Comparison of ENCODE assay signal across 1 mouse cellular context in the genomic region with DNA sequence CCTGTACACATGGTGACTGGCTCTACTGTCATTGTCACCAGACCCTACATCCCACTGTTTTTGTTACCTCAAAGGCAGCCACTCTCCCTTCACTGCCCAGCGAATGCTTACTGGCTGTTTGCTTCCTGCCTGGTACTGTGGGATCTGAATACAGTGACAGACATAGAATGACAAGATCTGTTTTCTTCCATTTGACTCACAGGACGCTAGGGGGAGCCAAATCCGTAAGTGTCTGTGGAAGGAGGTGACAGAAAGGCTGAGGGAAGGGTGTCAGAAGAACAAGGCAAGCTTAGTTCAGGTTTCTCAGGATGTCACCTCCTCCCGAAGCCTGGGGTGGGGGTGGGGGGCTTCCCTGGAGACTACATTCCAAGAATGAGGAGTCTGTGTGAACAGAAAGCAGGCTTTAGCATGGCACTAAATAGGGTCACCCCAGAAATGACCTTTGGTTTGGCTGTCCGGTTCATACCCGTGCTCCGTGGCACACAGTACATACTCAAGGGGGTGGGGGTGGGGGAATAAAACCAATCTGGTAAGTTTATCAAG.
TF ChIP-seq lines count a peak whose summit lies in the region.

No protein-coding gene starts in this region.

TF ChIP-seq in CH12.LX, 34 proteins besides CTCF, POLR2A, EP300 and RAD21:
- TF ChIP-seq POLR2AphosphoS2 (IDR thresholded peaks at IDR 0.05; ENCODE audit: low read depth, low read length) (no peak), NRF1 (IDR thresholded peaks at IDR 0.05; ENCODE audit: low read depth, low read length) (no peak), CHD1 (IDR thresholded peaks at IDR 0.05; ENCODE audit: low read depth, low read length) (no peak), NELFE (IDR thresholded peaks at IDR 0.05; ENCODE audit: low read depth, low read length) (no peak; the same call in 1 of the 2 replicates), CHD2 (IDR thresholded peaks at IDR 0.05; ENCODE audit: low read length) (no peak), SIN3A (IDR thresholded peaks at IDR 0.05; ENCODE audit: low read length) (0 out of 2 replicates have a peak, but pooled peaks have one; percentile 30), SMC3 (IDR thresholded peaks at IDR 0.05; ENCODE audit: low read depth, low read length) (peak; percentile 79), HCFC1 (IDR thresholded peaks at IDR 0.05; ENCODE audit: low read depth, low read length) (no peak), USF1 (IDR thresholded peaks at IDR 0.05; ENCODE audit: low read depth, low read length) (no peak), USF2 (conservative IDR thresholded peaks at IDR 0.05; ENCODE audit: low read depth, low read length) (no peak), MAZ (IDR thresholded peaks at IDR 0.05; ENCODE audit: low read depth, low read length) (no peak), ZNF384 (IDR thresholded peaks at IDR 0.05; ENCODE audit: low read depth, low read length) (no peak), ETS1 (conservative IDR thresholded peaks at IDR 0.05; ENCODE audit: low read depth, low read length) (no peak), ZMIZ1 (IDR thresholded peaks at IDR 0.05; ENCODE audit: low read depth, low read length) (no peak), JUN (IDR thresholded peaks at IDR 0.05; ENCODE audit: insufficient read depth, low read depth, low read length) (no peak), ZC3H11A (IDR thresholded peaks at IDR 0.05; ENCODE audit: low read depth, low read length) (peak; percentile 55), GABPA (IDR thresholded peaks at IDR 0.05; ENCODE audit: insufficient replicate concordance, low read depth, low read length) (no peak), MXI1 (IDR thresholded peaks at IDR 0.05; ENCODE audit: low read depth, low read length) (peak; percentile 37; the same call in 1 of the 2 replicates), IRF4 (IDR thresholded peaks at IDR 0.05; ENCODE audit: low read depth, low read length) (peak; percentile 19; the same call in 1 of the 2 replicates), JUND (conservative IDR thresholded peaks at IDR 0.05; ENCODE audit: low read depth, low read length) (no peak), RCOR1 (conservative IDR thresholded peaks at IDR 0.05; ENCODE audit: low read depth, low read length) (no peak), MAFK (IDR thresholded peaks at IDR 0.05; ENCODE audit: insufficient replicate concordance, low read length) (no peak), TBP (conservative IDR thresholded peaks at IDR 0.05; ENCODE audit: low read depth, low read length) (no peak), MAX (IDR thresholded peaks at IDR 0.05; ENCODE audit: low read length) (no peak)
TF ChIP-seq in CH12.LX: peak in this region for 5.
